Mouse (Mus musculus) kidney, adult 2 months (tissue): ENCODE results near the gene Dnajc16.

Experiments used
- CTCF ChIP-seq: fragments of 200-500 bp; conservative IDR thresholded peaks from 2 replicates; pipeline ENCODE4 v1.5.1; 2011; ENCODE audit warnings: low read depth, mild to moderate bottlenecking, control low read depth, low read length, moderate library complexity, mixed read lengths; ENCODE audit not compliant: insufficient read depth, insufficient read length
- POLR2A ChIP-seq: fragments of 200-500 bp; IDR thresholded peaks from one replicate; pipeline ENCODE4 v1.6.1; 2011; ENCODE audit warnings: low read depth, low read length, control low read depth

DNA sequence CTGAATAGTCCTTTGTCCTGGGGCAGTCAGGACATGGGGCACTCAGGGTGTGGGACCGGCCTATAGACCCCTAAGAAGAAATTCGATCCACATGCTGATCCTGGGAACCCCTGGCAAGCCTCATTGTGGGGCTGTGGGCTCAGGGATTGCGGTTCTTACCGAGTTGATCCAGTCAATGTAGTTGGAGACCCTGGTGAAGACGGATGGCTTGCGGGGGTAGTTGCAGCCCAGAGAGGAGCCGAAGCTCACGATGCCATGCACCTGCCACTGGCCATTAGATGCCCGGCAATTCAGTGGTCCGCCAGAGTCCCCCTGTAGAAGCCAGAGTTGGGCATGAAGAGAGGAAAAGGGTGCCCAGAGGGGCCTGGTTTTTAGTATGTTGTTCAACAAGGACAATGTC, 27.0 kb upstream of the Dnajc16 start:
- TF ChIP-seq POLR2A (no peak), CTCF (no peak)
